Mouse (Mus musculus) myocyte (in vitro differentiated cells): ENCODE data around the gene Dusp2. TPM values are rescaled to one million over a fixed set of nuclear protein-coding genes. Genes with fewer than 3 reads are reported as not detected.

Experiments
- H3K27me3 ChIP-seq: one replicate; pipeline ENCODE4 v1.6.1; 2011; ENCODE audit not compliant: control insufficient read depth, insufficient read depth, insufficient read length
- H3K36me3 ChIP-seq: one replicate; pipeline ENCODE4 v1.6.1; 2011; ENCODE audit not compliant: control insufficient read depth, insufficient read depth
- H3K4me2 ChIP-seq: one replicate; pipeline ENCODE4 v1.6.1; 2011; ENCODE audit warnings: low read depth, control low read depth
- H3K4me3 ChIP-seq: one replicate; pipeline ENCODE4 v1.5.1; 2011; ENCODE audit warnings: mild to moderate bottlenecking, control low read depth, moderate library complexity
- H3K79me2 ChIP-seq: one replicate; pipeline ENCODE4 v1.6.1; 2011; ENCODE audit not compliant: control insufficient read depth, insufficient read depth
- H3ac ChIP-seq: one replicate; pipeline ENCODE4 v1.6.1; 2011; ENCODE audit not compliant: control insufficient read depth, insufficient read length
- CEBPB ChIP-seq: IDR thresholded peaks from 2 replicates; pipeline ENCODE4 v1.6.1; 2011; ENCODE audit warnings: mild to moderate bottlenecking, moderate library complexity; ENCODE audit not compliant: poor library complexity, insufficient read depth, severe bottlenecking
- E2F4 ChIP-seq: IDR thresholded peaks from one replicate; pipeline ENCODE4 v1.6.1; 2011; ENCODE audit warnings: mild to moderate bottlenecking, control low read depth, moderate library complexity; ENCODE audit not compliant: insufficient read depth
- MAX ChIP-seq: IDR thresholded peaks from one replicate; pipeline ENCODE4 v1.6.1; 2011; ENCODE audit warnings: low read depth, mild to moderate bottlenecking, control low read depth
- MYOD1 ChIP-seq, 3 experiments: IDR thresholded peaks; one replicate each; pipeline ENCODE4 v1.6.1; 2011; ENCODE audit warnings: control low read depth in 2 of 3, low read depth in 2 of 3, mild to moderate bottlenecking in 2 of 3, moderate library complexity in 1 of 3; ENCODE audit not compliant: insufficient read length in 2 of 3, control insufficient read depth in 1 of 3
- MYOG ChIP-seq, 3 experiments: IDR thresholded peaks; one replicate each; pipeline ENCODE4 v1.6.1; 2011; ENCODE audit warnings: control low read depth in 2 of 3, low read depth in 2 of 3, mild to moderate bottlenecking in 2 of 3; ENCODE audit not compliant: insufficient read length in 2 of 3, control insufficient read depth in 1 of 3, insufficient read depth in 1 of 3
- POLR2A ChIP-seq: IDR thresholded peaks from one replicate; pipeline ENCODE4 v1.6.1; 2011; ENCODE audit warnings: low read depth, mild to moderate bottlenecking, control low read depth, moderate library complexity; ENCODE audit not compliant: insufficient read length
- POLR2AphosphoS2 ChIP-seq: IDR thresholded peaks from one replicate; pipeline ENCODE4 v1.6.1; 2011; ENCODE audit warnings: low read depth, control low read depth; ENCODE audit not compliant: insufficient read length
- REST ChIP-seq: IDR thresholded peaks from one replicate; pipeline ENCODE4 v1.6.1; 2011; ENCODE audit warnings: mild to moderate bottlenecking, control low read depth, moderate library complexity; ENCODE audit not compliant: insufficient read depth, insufficient read length
- SRF ChIP-seq: IDR thresholded peaks from one replicate; pipeline ENCODE4 v1.6.1; 2011; ENCODE audit warnings: low read depth; ENCODE audit not compliant: control insufficient read depth, insufficient read length
- TCF12 ChIP-seq: IDR thresholded peaks from one replicate; pipeline ENCODE4 v1.6.1; 2011; ENCODE audit warnings: mild to moderate bottlenecking, control low read depth; ENCODE audit not compliant: poor library complexity, insufficient read depth, severe bottlenecking
- TCF3 ChIP-seq: IDR thresholded peaks from one replicate; pipeline ENCODE4 v1.6.1; 2011; ENCODE audit warnings: low read depth, control low read depth; ENCODE audit not compliant: insufficient read length
- USF1 ChIP-seq: IDR thresholded peaks from one replicate; pipeline ENCODE4 v1.6.1; 2011; ENCODE audit warnings: low read depth, mild to moderate bottlenecking, control low read depth, moderate library complexity
- polyA plus RNA-seq: library from polyadenylated mRNA; unstranded; fragments of >200 nt; fragmentation: generic; extraction: Trizol; gene quantifications from one replicate; pipeline ENCODE4 v1.2.1, GENCODE M21; 2012; ENCODE audit warnings: missing spikeins

The Dusp2 gene
- polyA plus RNA-seq, 1 experiment, result 4.5 TPM

DNA sequence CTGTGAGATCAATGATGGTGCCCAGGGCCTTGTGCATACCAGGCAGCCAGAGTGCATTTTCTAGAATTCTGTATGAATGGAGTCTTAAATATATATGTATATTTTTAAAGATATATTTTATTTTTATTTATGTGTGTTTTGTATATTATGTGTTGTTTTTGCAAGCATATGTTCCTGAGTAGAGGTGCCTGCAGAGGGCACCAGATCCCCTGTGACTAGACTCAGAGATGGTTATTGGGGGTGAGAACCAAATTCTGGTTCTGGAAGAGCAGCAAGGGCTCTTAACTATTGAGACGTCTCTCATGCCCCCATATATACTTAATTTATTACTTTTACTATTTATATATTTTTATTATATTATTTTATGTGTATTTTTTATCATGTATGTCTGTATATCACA is 24.8 kb upstream of the Dusp2 start:
- Histone ChIP-seq H3K79me2 (no peaks in the 10 kb centered on the region), H3K4me2 (no peak overlapping the region), H3K4me3 (no peak overlapping the region), H3ac (no peak overlapping the region), H3K36me3 (no peaks in the 10 kb centered on the region), H3K27me3 (no peaks in the 10 kb centered on the region)
- TF ChIP-seq REST (no peak), MYOG (IDR thresholded peaks at IDR 0.05; ENCODE audit: control insufficient read depth in 1 of 3, insufficient read depth in 1 of 3, insufficient read length in 2 of 3, low read depth in 2 of 3) (no peak), TCF12 (no peak), POLR2A (no peak), POLR2AphosphoS2 (no peak), MAX (no peak), USF1 (no peak), E2F4 (no peak)

DNA sequence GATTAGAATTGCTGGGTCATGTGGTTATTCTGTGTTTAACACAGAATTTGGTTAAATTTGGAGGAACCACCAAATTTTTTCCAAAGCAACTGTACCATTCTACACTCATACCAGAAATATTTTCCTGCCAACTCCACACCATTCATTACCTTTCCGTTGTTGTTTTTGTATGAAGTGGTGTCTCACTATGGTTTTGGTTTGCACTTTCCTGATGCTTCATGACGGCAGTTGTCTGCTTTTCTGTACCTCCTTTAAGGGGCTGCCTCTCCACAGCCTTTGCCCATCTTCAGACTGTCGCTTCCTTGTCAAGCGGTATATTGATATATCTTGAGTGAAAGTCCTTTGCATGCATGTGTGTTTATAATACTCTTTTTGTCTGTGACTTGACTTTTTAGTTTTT is 23.2 kb upstream of the Dusp2 start:
- H3K79me2 ChIP-seq, result no peaks in the 10 kb centered on the region
- no peaks in the 10 kb centered on the region for H3K36me3 ChIP-seq
- H3K27me3 ChIP-seq, result no peaks in the 10 kb centered on the region
- TF ChIP-seq POLR2A (no peak), USF1 (no peak), E2F4 (no peak), TCF12 (no peak), MYOG (IDR thresholded peaks at IDR 0.05; ENCODE audit: control insufficient read depth in 1 of 3, insufficient read depth in 1 of 3, insufficient read length in 2 of 3, low read depth in 2 of 3) (no peak), TCF3 (no peak), MYOD1 (IDR thresholded peaks at IDR 0.05; ENCODE audit: control insufficient read depth in 1 of 3, insufficient read length in 2 of 3, low read depth in 2 of 3) (no peak), SRF (no peak), REST (no peak), CEBPB (no peak), MAX (no peak), POLR2AphosphoS2 (no peak)
- no peak overlapping the region for H3K4me3 ChIP-seq
- no peak overlapping the region for H3K4me2 ChIP-seq
- H3ac ChIP-seq, result no peak overlapping the region

DNA sequence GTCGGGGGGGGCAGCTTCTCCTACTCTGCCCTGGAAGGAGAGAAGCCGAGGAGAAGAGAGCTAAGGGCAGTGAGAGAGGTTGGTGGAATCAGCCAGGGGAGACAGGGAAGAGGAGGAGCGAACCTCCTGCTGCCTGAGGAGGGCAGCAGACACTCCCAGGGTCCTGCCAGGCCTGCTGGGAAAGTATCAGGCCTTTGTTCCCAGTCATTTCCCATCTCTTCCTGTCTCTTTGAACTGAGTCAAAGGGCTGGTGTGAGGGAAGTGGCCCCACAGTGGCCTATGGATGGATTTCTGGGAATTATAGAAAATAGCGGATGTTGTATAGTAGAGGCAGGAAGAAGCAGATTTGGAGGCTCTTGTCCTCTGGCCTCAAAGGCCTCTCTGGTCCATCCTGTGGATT is 22.1 kb upstream of the Dusp2 start:
- Histone ChIP-seq H3K36me3 (no peaks in the 10 kb centered on the region), H3K4me3 (no peak overlapping the region), H3K4me2 (no peak overlapping the region), H3K79me2 (no peaks in the 10 kb centered on the region), H3K27me3 (no peaks in the 10 kb centered on the region), H3ac (no peak overlapping the region)
- TF ChIP-seq MYOG (IDR thresholded peaks at IDR 0.05; ENCODE audit: control insufficient read depth in 1 of 3, insufficient read depth in 1 of 3, insufficient read length in 2 of 3, low read depth in 2 of 3) (no peak), TCF12 (no peak), CEBPB (no peak), USF1 (no peak), TCF3 (no peak), E2F4 (no peak), MYOD1 (IDR thresholded peaks at IDR 0.05; ENCODE audit: control insufficient read depth in 1 of 3, insufficient read length in 2 of 3, low read depth in 2 of 3) (no peak), POLR2A (no peak)

DNA sequence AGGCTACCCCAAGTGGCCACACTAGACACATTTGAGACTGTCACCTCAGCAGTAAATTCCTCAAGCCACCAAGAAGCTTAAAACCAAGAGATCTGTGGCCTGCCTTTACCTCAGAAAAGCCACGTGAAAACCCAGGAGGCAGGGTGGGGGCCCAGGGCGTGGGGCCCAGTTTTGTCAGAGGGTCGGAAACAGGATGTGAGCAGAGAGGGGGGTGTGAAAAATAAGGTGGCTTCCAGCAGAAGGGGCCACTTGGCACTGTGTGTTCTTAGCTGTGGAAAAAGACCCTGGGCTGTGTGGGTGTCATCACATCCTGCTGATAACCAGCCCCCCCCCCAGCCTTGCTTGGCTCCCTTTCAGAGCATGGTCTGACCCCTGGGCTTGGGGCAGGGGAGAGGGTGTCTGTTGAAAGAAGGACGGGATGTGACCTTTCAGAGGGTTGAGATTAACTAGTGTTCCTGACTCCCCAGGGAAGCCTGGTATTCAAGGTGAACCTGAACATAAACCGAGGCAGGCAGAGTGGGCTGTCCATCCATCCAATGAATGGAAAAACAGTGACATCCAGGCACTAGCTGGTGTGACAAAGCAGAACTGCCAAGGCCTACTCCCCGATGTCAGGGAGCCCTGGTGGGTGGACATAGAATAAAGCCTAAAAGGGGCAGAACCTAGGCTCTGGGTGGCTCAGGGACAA is 21.3 kb upstream of the Dusp2 start:
- Histone ChIP-seq H3K79me2 (no peaks in the 10 kb centered on the region), H3K4me3 (no peak overlapping the region), H3ac (no peak overlapping the region), H3K36me3 (no peaks in the 10 kb centered on the region), H3K4me2 (no peak overlapping the region), H3K27me3 (no peaks in the 10 kb centered on the region)
- TF ChIP-seq TCF12, result no peak
- TF ChIP-seq SRF, result no peak
- no peak for TF ChIP-seq E2F4
- TF ChIP-seq CEBPB, result no peak
- TF ChIP-seq REST, result no peak

DNA sequence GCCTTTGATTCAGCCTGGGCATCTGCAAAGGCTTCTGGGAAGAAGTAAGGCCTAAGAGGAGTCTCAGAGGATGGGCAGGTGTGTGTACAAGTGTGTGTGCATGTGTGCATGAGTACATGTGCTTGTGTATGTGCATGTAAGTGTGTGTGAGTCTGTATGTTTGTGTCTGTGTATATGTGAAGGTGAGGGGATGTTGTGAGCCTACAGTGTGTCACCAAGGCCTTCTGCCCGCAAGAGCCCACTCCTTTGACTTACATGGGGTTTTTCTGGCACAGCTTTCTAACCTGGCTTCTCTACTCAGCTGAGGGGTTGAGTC is 20.8 kb upstream of the Dusp2 start:
- no peak overlapping the region for H3ac ChIP-seq
- H3K79me2 ChIP-seq, result no peaks in the 10 kb centered on the region
- H3K36me3 ChIP-seq, result no peaks in the 10 kb centered on the region
- H3K4me2 ChIP-seq, result no peak overlapping the region
- no peak for TF ChIP-seq E2F4
- TF ChIP-seq MYOD1 (IDR thresholded peaks at IDR 0.05; ENCODE audit: control insufficient read depth in 1 of 3, insufficient read length in 2 of 3, low read depth in 2 of 3), result no peak
- TF ChIP-seq USF1, result no peak
- TF ChIP-seq POLR2A, result no peak
- no peak for TF ChIP-seq TCF12
- no peak for TF ChIP-seq MYOG (IDR thresholded peaks at IDR 0.05; ENCODE audit: control insufficient read depth in 1 of 3, insufficient read depth in 1 of 3, insufficient read length in 2 of 3, low read depth in 2 of 3)
- TF ChIP-seq REST, result no peak
- TF ChIP-seq MAX, result no peak
- no peak for TF ChIP-seq CEBPB
- TF ChIP-seq TCF3, result no peak
- TF ChIP-seq POLR2AphosphoS2, result no peak
- TF ChIP-seq SRF, result no peak
- H3K27me3 ChIP-seq, result no peaks in the 10 kb centered on the region
- no peak overlapping the region for H3K4me3 ChIP-seq
